In genomic region chr13:47125595-47125994, GRCm38 (mm10) we compare ENCODE assay signal across 21 mouse cellular contexts.
"Had no signal": no experiment of that assay in that cellular context is flagged by ENCODE, and none has a peak within 500 bp of the region (broad histone marks: within the 10 kb centered on the region; RNA-seq: fewer than 3 reads in every experiment).

No protein-coding gene starts in this region.

- H3K36me3 ChIP-seq: limb, embryonic 10.5 days; limb, embryonic 13.5 days; liver, embryonic 12.5 days; liver, embryonic 15.5 days; lung, embryonic 15.5 days; neural tube, embryonic 12.5 days; neural tube, embryonic 15.5 days had no signal

- H3K4me3 ChIP-seq: limb, embryonic 10.5 days; limb, embryonic 13.5 days; liver, embryonic 12.5 days; liver, embryonic 15.5 days; lung, embryonic 15.5 days; neural tube, embryonic 12.5 days; neural tube, embryonic 15.5 days had no signal

- H3K9ac ChIP-seq: limb, embryonic 13.5 days; liver, embryonic 12.5 days; liver, embryonic 15.5 days; lung, embryonic 15.5 days; neural tube, embryonic 12.5 days; neural tube, embryonic 15.5 days had no signal

- H3K27ac ChIP-seq: limb, embryonic 10.5 days; limb, embryonic 13.5 days; liver, embryonic 12.5 days; liver, embryonic 15.5 days; lung, embryonic 15.5 days; neural tube, embryonic 12.5 days; neural tube, embryonic 15.5 days; stomach, postnatal 0 days had no signal

- DNase-seq: kidney, adult 2 months; liver; lung, adult 18-20 months; lung, postnatal 10 days; lung, postnatal 36 days; midbrain, embryonic 14.5 days; right cerebral cortex, adult 18-20 months; right cerebral cortex, postnatal 14 days; right cerebral cortex, postnatal 4 days; thymus, adult 2 months; thymus, postnatal 14 days; thymus, postnatal 4 days had no signal

- H3K4me2 ChIP-seq: limb, embryonic 13.5 days; liver, embryonic 12.5 days; liver, embryonic 15.5 days; lung, embryonic 15.5 days; midbrain, embryonic 11.5 days; neural tube, embryonic 12.5 days; neural tube, embryonic 15.5 days had no signal

- H3K9me3 ChIP-seq: limb, embryonic 10.5 days; limb, embryonic 13.5 days; liver, embryonic 12.5 days; liver, embryonic 15.5 days; lung, embryonic 15.5 days; neural tube, embryonic 12.5 days; neural tube, embryonic 15.5 days had no signal

- ATAC-seq: liver, embryonic 12.5 days had no signal
